Mouse (Mus musculus): ENCODE measurements around the gene Fam117a. TPM values are rescaled to one million over a fixed set of nuclear protein-coding genes. Genes with fewer than 3 reads are reported as not detected.
A peak's percentile ranks its signal among the peaks of the same experiment; 100 is the strongest.

Fam117a gene
- total and polyA plus RNA-seq, 3 experiments: 49.9 to 116 TPM; not detected in 1

GRCm38 (mm10) chr11:95414536-95415161, 77.8 kb downstream of the Fam117a start (continued):
- TF ChIP-seq UBTF (IDR thresholded peaks at IDR 0.05; ENCODE audit: borderline replicate concordance, insufficient read depth, low read depth, low read length) (no peak), MAX (IDR thresholded peaks at IDR 0.05; ENCODE audit: low read length) (peak; percentile 77; the same call in 1 of the 2 replicates), MEF2A (IDR thresholded peaks at IDR 0.05; ENCODE audit: extremely low read depth, insufficient replicate concordance, low read depth, low read length, poor library complexity, severe bottlenecking) (no peak), GATA1 (IDR thresholded peaks at IDR 0.05; ENCODE audit: low read depth, low read length) (peak; percentile 27; the same call in 1 of the 2 replicates), NELFE (IDR thresholded peaks at IDR 0.05; ENCODE audit: low read depth, low read length) (peak; percentile 93), JUND (IDR thresholded peaks at IDR 0.05; ENCODE audit: low read depth, low read length) (no peak), MYB (IDR thresholded peaks at IDR 0.05; ENCODE audit: low read depth, low read length) (no peak), ETS1 (IDR thresholded peaks at IDR 0.05; ENCODE audit: low read depth, low read length) (peak; percentile 38; the same call in 1 of the 2 replicates), HCFC1 (IDR thresholded peaks at IDR 0.05; ENCODE audit: low read depth, low read length) (peak; percentile 69), BHLHE40 (IDR thresholded peaks at IDR 0.05; ENCODE audit: borderline replicate concordance, low read depth, low read length) (no peak)

DNA sequence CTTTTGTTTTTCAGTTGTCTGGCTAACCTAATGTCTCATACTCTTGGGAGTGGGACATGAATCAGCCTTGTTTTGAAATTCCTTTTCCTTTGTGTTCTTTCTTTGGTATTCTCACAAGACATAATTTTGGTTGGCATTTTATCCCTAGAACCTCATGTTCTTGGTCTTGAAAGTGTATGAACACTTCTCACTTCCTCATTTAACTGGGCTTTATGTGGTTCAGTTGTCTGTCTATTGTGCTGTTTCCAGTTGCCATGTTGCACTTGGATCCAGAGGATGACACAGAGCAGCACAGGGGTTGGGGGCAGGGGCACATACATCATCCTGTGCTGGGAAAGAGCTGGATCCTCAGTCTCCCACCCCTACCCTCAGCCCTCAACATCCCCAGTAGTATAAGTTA, 79.1 kb downstream of the Fam117a start:
- Histone ChIP-seq H3K27ac (ENCODE audit: control insufficient read depth, low read depth, low read length) (peak overlapping the region; percentile 92; the same call in 1 of the 2 replicates), H3K9me3 (replicated peaks; ENCODE audit: insufficient read depth, low read length) (no peaks in the 10 kb centered on the region), H3K27me3 (ENCODE audit: control insufficient read depth in 1 of 2, insufficient read depth in 2 of 2, low read length in 2 of 2) (no peaks in the 10 kb centered on the region), H3K9ac (ENCODE audit: control insufficient read depth, low read depth, low read length, poor library complexity, severe bottlenecking) (peak overlapping the region; percentile 74), H3K79me2 (ENCODE audit: control insufficient read depth, insufficient read depth, low read length, poor library complexity) (peaks cover 33% of the 10 kb centered on the region), H3K36me3 (ENCODE audit: control insufficient read depth in 1 of 2, insufficient read depth in 2 of 2, low read length in 2 of 2) (peaks cover 7 to 31% of the 10 kb centered on the region in 2 experiments; a peak in 3 of 4 replicates), H3K4me3 (ENCODE audit: control insufficient read depth in 1 of 2, insufficient read depth in 1 of 2, low read depth in 2 of 2, low read length in 2 of 2) (peak overlapping the region; percentile 20 to 85), H3K4me1 (ENCODE audit: control insufficient read depth in 1 of 2, insufficient read depth in 2 of 2, low read length in 2 of 2) (peaks cover 18 to 19% of the 10 kb centered on the region in 2 experiments)
- no peak for TF ChIP-seq ZNF384 (IDR thresholded peaks at IDR 0.05; ENCODE audit: low read depth, low read length)
- no peak for TF ChIP-seq POLR2A (IDR thresholded peaks at IDR 0.05; ENCODE audit: control insufficient read depth in 1 of 2, insufficient read depth in 1 of 2, low read depth in 1 of 2, low read length in 2 of 2, poor library complexity in 1 of 2)
- no peak for TF ChIP-seq ZKSCAN1 (IDR thresholded peaks at IDR 0.05; ENCODE audit: low read depth, low read length)
- TF ChIP-seq USF2 (IDR thresholded peaks at IDR 0.05; ENCODE audit: borderline replicate concordance in 1 of 2, insufficient read depth in 1 of 2, low read depth in 1 of 2, low read length in 2 of 2): no peak
- no peak for TF ChIP-seq GATA1 (IDR thresholded peaks at IDR 0.05; ENCODE audit: low read depth, low read length)
- TF ChIP-seq MYC (IDR thresholded peaks at IDR 0.05; ENCODE audit: low read depth, low read length): peak; percentile 64; the same call in 1 of the 2 replicates
- TF ChIP-seq MXI1 (IDR thresholded peaks at IDR 0.05; ENCODE audit: low read depth, low read length): no peak
- no peak; the same call in 1 of the 2 replicates for TF ChIP-seq SIN3A (IDR thresholded peaks at IDR 0.05; ENCODE audit: low read length)
- TF ChIP-seq MAX (IDR thresholded peaks at IDR 0.05; ENCODE audit: low read length): 0 out of 2 replicates have a peak, but pooled peaks have one; percentile 13
- no peak for TF ChIP-seq BHLHE40 (IDR thresholded peaks at IDR 0.05; ENCODE audit: borderline replicate concordance, low read depth, low read length)
- peak; percentile 69 for DNase-seq (ENCODE audit: low read depth, low spot score)
